Mouse (Mus musculus): Measurements from ENCODE around the gene Zbtb20. TPM values are rescaled to one million over a fixed set of nuclear protein-coding genes. Genes with fewer than 3 reads are reported as not detected.

Zbtb20 gene
- total and polyA plus RNA-seq, 3 experiments = 31.1 to 199 (median 161) TPM

GRCm38 (mm10) chr16:43482738-43483137, 607.1 kb downstream of the Zbtb20 start:
- 91% methylated on average over 2 of the region's 2 CpGs for WGBS

GRCm38 (mm10) chr16:43484400-43484799, 608.7 kb downstream of the Zbtb20 start:
- intact Hi-C loops (cut with DNase I) = no loop called here
- Histone ChIP-seq H3K27ac (no peak overlapping the region), H3K9ac (ENCODE audit: low read depth, low read length) (no peak overlapping the region), H3K4me1 (ENCODE audit: control insufficient read depth, insufficient read depth, low read length) (peaks cover 2% of the 10 kb centered on the region; the same call in 1 of the 2 replicates), H3K27me3 (ENCODE audit: control insufficient read depth, insufficient read depth, low read length) (no peaks in the 10 kb centered on the region), H3K79me2 (replicated peaks; ENCODE audit: control insufficient read depth, insufficient read depth, low read length) (0 out of 2 replicates have a peak, but pooled peaks cover 1% of the 10 kb centered on the region), H3K4me3 (no peak overlapping the region), H3K36me3 (ENCODE audit: control insufficient read depth, insufficient read depth, low read length) (peaks cover 5% of the 10 kb centered on the region; the same call in 1 of the 2 replicates)
- no peak for DNase-seq
- WGBS = 67% methylated on average over 4 of the region's 4 CpGs
- TF ChIP-seq CTCF (IDR thresholded peaks at IDR 0.05) (no peak), POLR2A (IDR thresholded peaks at IDR 0.05; ENCODE audit: insufficient read depth, low read depth, low read length) (no peak), EP300 (IDR thresholded peaks at IDR 0.05; ENCODE audit: insufficient read depth, low read depth, low read length) (no peak)

More at GRCm38 (mm10) chr16:43482738-43483137, 607.1 kb downstream of the Zbtb20 start:
- intact Hi-C loops (cut with DNase I) = no loop called here
- Histone ChIP-seq H3K27me3 (ENCODE audit: control insufficient read depth, insufficient read depth, low read length) (no peaks in the 10 kb centered on the region), H3K4me1 (ENCODE audit: control insufficient read depth, insufficient read depth, low read length) (peaks cover 5% of the 10 kb centered on the region), H3K79me2 (replicated peaks; ENCODE audit: control insufficient read depth, insufficient read depth, low read length) (0 out of 2 replicates have a peak, but pooled peaks cover 1% of the 10 kb centered on the region), H3K9ac (ENCODE audit: low read depth, low read length) (no peak overlapping the region), H3K27ac (no peak overlapping the region), H3K4me3 (no peak overlapping the region), H3K36me3 (ENCODE audit: control insufficient read depth, insufficient read depth, low read length) (peaks cover 12% of the 10 kb centered on the region)
- TF ChIP-seq EP300 (IDR thresholded peaks at IDR 0.05; ENCODE audit: insufficient read depth, low read depth, low read length) = no peak
- no peak for TF ChIP-seq CTCF (IDR thresholded peaks at IDR 0.05)
- TF ChIP-seq POLR2A (IDR thresholded peaks at IDR 0.05; ENCODE audit: insufficient read depth, low read depth, low read length) = no peak
- DNase-seq = no peak

GRCm38 (mm10) chr16:43489362-43489761, 613.7 kb downstream of the Zbtb20 start:
- TF ChIP-seq EP300 (IDR thresholded peaks at IDR 0.05; ENCODE audit: insufficient read depth, low read depth, low read length) = no peak
- TF ChIP-seq CTCF (IDR thresholded peaks at IDR 0.05) = no peak
- TF ChIP-seq POLR2A (IDR thresholded peaks at IDR 0.05; ENCODE audit: insufficient read depth, low read depth, low read length) = no peak
- no peak overlapping the region for H3K27ac ChIP-seq
- no peak overlapping the region for H3K4me3 ChIP-seq
- 78% methylated on average over 3 of the region's 3 CpGs for WGBS
- H3K9ac ChIP-seq (ENCODE audit: low read depth, low read length) = no peak overlapping the region
- no peak for DNase-seq
- no peaks in the 10 kb centered on the region for H3K27me3 ChIP-seq (ENCODE audit: control insufficient read depth, insufficient read depth, low read length)
- peaks cover 3% of the 10 kb centered on the region for H3K4me1 ChIP-seq (ENCODE audit: control insufficient read depth, insufficient read depth, low read length)
- H3K36me3 ChIP-seq (ENCODE audit: control insufficient read depth, insufficient read depth, low read length) = peaks cover 3% of the 10 kb centered on the region; the same call in 1 of the 2 replicates
- intact Hi-C loops (cut with DNase I) = no loop called here
- H3K79me2 ChIP-seq (replicated peaks; ENCODE audit: control insufficient read depth, insufficient read depth, low read length) = peaks cover 3% of the 10 kb centered on the region

GRCm38 (mm10) chr16:43489984-43490383, 614.3 kb downstream of the Zbtb20 start:
- 95% methylated on average over 12 of the region's 12 CpGs for WGBS
- no peak overlapping the region for H3K27ac ChIP-seq
- intact Hi-C loops (cut with DNase I) = no loop called here

GRCm38 (mm10) chr16:43492863-43493262, 617.2 kb downstream of the Zbtb20 start:
- H3K79me2 ChIP-seq (replicated peaks; ENCODE audit: control insufficient read depth, insufficient read depth, low read length) = peaks cover 3% of the 10 kb centered on the region
- no peak overlapping the region for H3K4me3 ChIP-seq
- peaks cover 11% of the 10 kb centered on the region for H3K36me3 ChIP-seq (ENCODE audit: control insufficient read depth, insufficient read depth, low read length)
- TF ChIP-seq EP300 (IDR thresholded peaks at IDR 0.05; ENCODE audit: insufficient read depth, low read depth, low read length) = no peak
- no peak for TF ChIP-seq CTCF (IDR thresholded peaks at IDR 0.05)
- no peak for TF ChIP-seq POLR2A (IDR thresholded peaks at IDR 0.05; ENCODE audit: insufficient read depth, low read depth, low read length)
- no peak overlapping the region for H3K27ac ChIP-seq
- H3K27me3 ChIP-seq (ENCODE audit: control insufficient read depth, insufficient read depth, low read length) = no peaks in the 10 kb centered on the region
- intact Hi-C loops (cut with DNase I) = no loop called here
- no peak for DNase-seq
- H3K4me1 ChIP-seq (ENCODE audit: control insufficient read depth, insufficient read depth, low read length) = peaks cover 12% of the 10 kb centered on the region
- WGBS = 97% methylated on average over 1 of the region's 1 CpGs
- H3K9ac ChIP-seq (ENCODE audit: low read depth, low read length) = no peak overlapping the region

More at GRCm38 (mm10) chr16:43489984-43490383, 614.3 kb downstream of the Zbtb20 start:
- DNase-seq = no peak
- Histone ChIP-seq H3K27me3 (ENCODE audit: control insufficient read depth, insufficient read depth, low read length) (no peaks in the 10 kb centered on the region), H3K9ac (ENCODE audit: low read depth, low read length) (no peak overlapping the region), H3K36me3 (ENCODE audit: control insufficient read depth, insufficient read depth, low read length) (no peaks in the 10 kb centered on the region), H3K79me2 (replicated peaks; ENCODE audit: control insufficient read depth, insufficient read depth, low read length) (peaks cover 3% of the 10 kb centered on the region), H3K4me1 (ENCODE audit: control insufficient read depth, insufficient read depth, low read length) (peaks cover 5% of the 10 kb centered on the region), H3K4me3 (no peak overlapping the region)
- TF ChIP-seq CTCF (IDR thresholded peaks at IDR 0.05) (no peak), EP300 (IDR thresholded peaks at IDR 0.05; ENCODE audit: insufficient read depth, low read depth, low read length) (no peak), POLR2A (IDR thresholded peaks at IDR 0.05; ENCODE audit: insufficient read depth, low read depth, low read length) (no peak)

- Histone ChIP-seq H3K27ac (no peak overlapping the region), H3K9ac (ENCODE audit: low read depth, low read length) (no peak overlapping the region), H3K27me3 (ENCODE audit: control insufficient read depth, insufficient read depth, low read length) (no peaks in the 10 kb centered on the region), H3K4me1 (ENCODE audit: control insufficient read depth, insufficient read depth, low read length) (peaks cover 15% of the 10 kb centered on the region), H3K79me2 (replicated peaks; ENCODE audit: control insufficient read depth, insufficient read depth, low read length) (peaks cover 3% of the 10 kb centered on the region), H3K36me3 (ENCODE audit: control insufficient read depth, insufficient read depth, low read length) (peaks cover 14% of the 10 kb centered on the region), H3K4me3 (no peak overlapping the region)
- no peak for DNase-seq
- 68% methylated on average over 5 of the region's 5 CpGs for WGBS
- intact Hi-C loops (cut with DNase I) = no loop called here
- no peak for TF ChIP-seq POLR2A (IDR thresholded peaks at IDR 0.05; ENCODE audit: insufficient read depth, low read depth, low read length)
- no peak for TF ChIP-seq EP300 (IDR thresholded peaks at IDR 0.05; ENCODE audit: insufficient read depth, low read depth, low read length)
- no peak for TF ChIP-seq CTCF (IDR thresholded peaks at IDR 0.05)
These were observed 618.1 kb downstream of the Zbtb20 start for GRCm38 (mm10) chr16:43493596-43494385.

Measured in heart, adult 2 months (tissue).